Mouse (Mus musculus) heart, postnatal 0 days (tissue): Measurements from ENCODE around the gene Ccm2. TPM values are rescaled to one million over a fixed set of nuclear protein-coding genes. Genes with fewer than 3 reads are reported as not detected.

Experiments
- ATAC-seq: fragments of 200-750 bp; cut with Nextera tagmentation; 2 replicates; pipeline ENCODE4 v1.8.0; 2017; ENCODE audit warnings: low read depth, moderate number of reproducible peaks, moderate library complexity; ENCODE audit not compliant: insufficient read depth
- DNase-seq: peaks from one replicate; pipeline ENCODE4 v3.0.0-alpha.2; 2016; ENCODE audit warnings: low spot score
- H3K27ac ChIP-seq: fragments of 300-500 bp; sonication (generic); 2 replicates; pipeline ENCODE4 v1.5.1; 2014; ENCODE audit warnings: low read depth, mild to moderate bottlenecking
- H3K27me3 ChIP-seq: fragments of 300-500 bp; sonication (generic); 2 replicates; pipeline ENCODE4 v1.6.1; 2014; ENCODE audit warnings: low read length, mixed read lengths; ENCODE audit not compliant: control insufficient read depth, insufficient read depth
- H3K36me3 ChIP-seq: fragments of 300-500 bp; sonication (generic); replicated peaks from 2 replicates; pipeline ENCODE4 v1.6.1; 2014; ENCODE audit warnings: low read length, mixed read lengths; ENCODE audit not compliant: control insufficient read depth, insufficient read depth
- H3K4me1 ChIP-seq: fragments of 300-500 bp; sonication (generic); 2 replicates; pipeline ENCODE4 v1.6.1; 2014; ENCODE audit warnings: antibody characterized with exemption; ENCODE audit not compliant: control insufficient read depth, insufficient read depth
- H3K4me2 ChIP-seq: fragments of 300-500 bp; sonication (generic); 2 replicates; pipeline ENCODE4 v1.6.1; 2014; ENCODE audit warnings: low read depth, mild to moderate bottlenecking, low read length, moderate library complexity
- H3K4me3 ChIP-seq: fragments of 300-500 bp; sonication (generic); 2 replicates; pipeline ENCODE4 v1.5.1; 2014; ENCODE audit warnings: low read depth, low read length
- H3K9ac ChIP-seq: fragments of 300-500 bp; sonication (generic); replicated peaks from 2 replicates; pipeline ENCODE4 v1.6.1; 2014; ENCODE audit warnings: low read depth, low read length, mixed read lengths
- H3K9me3 ChIP-seq: fragments of 300-500 bp; sonication (generic); replicated peaks from 2 replicates; pipeline ENCODE4 v1.6.1; 2016; ENCODE audit warnings: low read length; ENCODE audit not compliant: control insufficient read depth
- CTCF ChIP-seq: IDR thresholded peaks from 2 replicates; pipeline ENCODE4 v1.5.1; 2016; ENCODE audit warnings: antibody characterized with exemption, control low read depth, low read depth
- EP300 ChIP-seq: IDR thresholded peaks from 2 replicates; pipeline ENCODE4 v1.6.1; 2016; ENCODE audit warnings: antibody characterized with exemption, low read depth
- WGBS: fragments of 180-500 bp; shearing (Covaris S2); extraction: QIAGEN DNeasy Blood & Tissue Kit; methylation state at CpG from one replicate; pipeline ENCODE4 v1.1.7; 2014; 5-methylcytosine and 5-hydroxymethylcytosine counted together
- polyA plus RNA-seq: library from polyadenylated mRNA; unstranded; fragments of >200 nt; fragmentation: Nextera tagmentation; extraction: Ambion mirVana; gene quantifications from 2 replicates; pipeline ENCODE4 v1.2.1, GENCODE M21; 2015
- total RNA-seq: library from RNA; depleted of rRNA; stranded (reverse); fragments of >200 nt; gene quantifications from 2 replicates; pipeline ENCODE4 v1.2.3, GENCODE M21; 2014; ENCODE audit warnings: low replicate concordance

Gene Ccm2
- total and polyA plus RNA-seq, 2 experiments from 2014 or later = 38.4 to 54.4 TPM

- DNase-seq (no peak), ATAC-seq (peak; percentile 64)
- Histone ChIP-seq H3K27ac (peak overlapping the region; percentile 94), H3K36me3 (peaks cover 26% of the 10 kb centered on the region), H3K4me3 (peak overlapping the region; percentile 53), H3K4me2 (peak overlapping the region; percentile 73), H3K9ac (peak overlapping the region; percentile 67), H3K9me3 (no peaks in the 10 kb centered on the region), H3K27me3 (no peaks in the 10 kb centered on the region), H3K4me1 (peaks cover 12% of the 10 kb centered on the region)
- no peak for TF ChIP-seq CTCF
- TF ChIP-seq EP300 = no peak
- WGBS = 11% methylated on average over 10 of the region's 10 CpGs
These were observed 19.2 kb upstream of the Ccm2 start for GRCm38 (mm10) chr11:6527256-6528185.

DNA sequence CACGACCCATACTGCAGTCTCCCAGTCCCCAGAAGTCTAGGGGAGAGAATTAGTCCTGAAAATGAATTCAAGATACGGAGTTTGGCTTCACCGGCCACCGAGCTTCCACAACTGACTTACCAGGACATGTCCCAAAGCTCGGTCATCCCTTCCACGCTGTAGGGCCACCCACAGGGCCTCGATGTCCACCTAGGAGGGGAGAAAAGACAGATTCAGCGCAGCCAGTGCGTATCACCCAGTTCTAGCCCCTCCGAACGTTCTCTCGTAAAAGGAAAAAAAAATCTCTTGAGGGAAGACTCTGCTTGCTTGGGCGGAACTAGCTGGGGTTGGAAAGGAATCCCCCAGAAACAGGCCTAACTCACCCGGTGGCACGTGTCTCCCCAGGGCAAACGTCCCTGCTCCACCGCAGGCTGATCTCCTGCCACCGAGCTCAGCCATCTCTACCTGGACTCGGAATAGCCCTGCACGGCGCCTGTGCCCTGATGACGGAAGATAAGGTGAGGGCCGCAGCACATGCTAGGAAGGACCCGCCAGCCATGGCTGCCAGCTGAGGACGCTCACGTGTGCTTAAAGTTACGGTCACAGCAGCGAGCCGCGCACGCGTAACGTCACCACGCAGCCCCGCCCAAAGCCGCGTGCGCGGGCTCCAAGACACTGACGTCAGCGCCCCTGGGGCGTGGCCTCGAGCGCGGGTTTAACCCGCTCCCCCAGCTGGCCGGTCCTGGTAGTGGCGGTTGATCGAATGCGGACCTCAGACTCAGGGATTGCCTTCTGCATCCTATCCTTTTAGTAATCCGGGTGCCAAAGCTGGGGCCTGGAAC is 18.3 kb upstream of the Ccm2 start:
- Histone ChIP-seq H3K27me3 (no peaks in the 10 kb centered on the region), H3K9ac (peak overlapping the region; percentile 67), H3K27ac (peak overlapping the region; percentile 94), H3K4me1 (peaks cover 12% of the 10 kb centered on the region), H3K4me2 (peak overlapping the region; percentile 73), H3K4me3 (peak overlapping the region; percentile 53), H3K9me3 (no peaks in the 10 kb centered on the region), H3K36me3 (peaks cover 26% of the 10 kb centered on the region)
- WGBS = under 1% methylated on average over 51 of the region's 51 CpGs
- TF ChIP-seq CTCF (peak; percentile 74), EP300 (no peak; the same call in none of the 2 replicates)
- ATAC-seq = peak; percentile 98
- peak; percentile 97 for DNase-seq

- no peak overlapping the region for H3K4me2 ChIP-seq
- no peak overlapping the region for H3K4me3 ChIP-seq
- 80% methylated on average over 8 of the region's 8 CpGs for WGBS
- no peak overlapping the region for H3K9ac ChIP-seq
- ATAC-seq = no peak
- TF ChIP-seq EP300 (no peak), CTCF (no peak)
- peaks cover 12% of the 10 kb centered on the region for H3K4me1 ChIP-seq
- H3K9me3 ChIP-seq = no peaks in the 10 kb centered on the region
- H3K36me3 ChIP-seq = peaks cover 15% of the 10 kb centered on the region
- no peak overlapping the region for H3K27ac ChIP-seq
- H3K27me3 ChIP-seq = no peaks in the 10 kb centered on the region
- DNase-seq = no peak
These were observed 16.7 kb upstream of the Ccm2 start for GRCm38 (mm10) chr11:6529961-6530360.

- Histone ChIP-seq H3K27me3 (no peaks in the 10 kb centered on the region), H3K36me3 (peaks cover 7% of the 10 kb centered on the region), H3K27ac (no peak overlapping the region), H3K9ac (no peak overlapping the region), H3K4me2 (no peak overlapping the region), H3K9me3 (no peaks in the 10 kb centered on the region), H3K4me1 (peaks cover 12% of the 10 kb centered on the region), H3K4me3 (no peak overlapping the region)
- TF ChIP-seq EP300 (no peak), CTCF (no peak)
- ATAC-seq = no peak
- WGBS = 76% methylated on average over 3 of the region's 3 CpGs
- no peak for DNase-seq
These were observed 15.9 kb upstream of the Ccm2 start for GRCm38 (mm10) chr11:6530746-6531145.

DNA sequence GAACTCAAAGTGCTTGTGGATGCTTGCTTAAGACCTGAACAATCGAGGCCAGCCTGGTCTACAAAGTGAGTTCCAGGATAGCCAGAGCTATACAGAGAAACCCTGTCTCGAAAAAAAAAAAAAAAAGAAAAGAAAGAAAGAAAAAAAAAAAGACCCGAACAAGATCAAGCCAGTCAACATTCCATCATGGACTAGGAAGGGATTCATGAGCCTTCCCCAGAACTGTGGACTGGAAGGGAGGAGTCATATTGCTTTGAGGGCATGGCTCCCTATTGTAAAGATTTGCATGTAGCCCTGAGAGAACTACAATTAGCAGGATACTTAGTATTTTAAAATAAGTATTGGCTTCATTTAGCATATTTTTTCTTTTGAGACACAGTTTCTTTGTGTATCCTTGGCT is 2.0 kb upstream of the Ccm2 start:
- WGBS = 70% methylated on average over 3 of the region's 3 CpGs
- H3K9ac ChIP-seq = no peak overlapping the region
- TF ChIP-seq CTCF (no peak), EP300 (no peak)
- H3K27ac ChIP-seq = no peak overlapping the region
- no peak for ATAC-seq
- no peak overlapping the region for H3K4me3 ChIP-seq
- no peaks in the 10 kb centered on the region for H3K36me3 ChIP-seq
- H3K9me3 ChIP-seq = no peaks in the 10 kb centered on the region
- no peaks in the 10 kb centered on the region for H3K27me3 ChIP-seq
- DNase-seq = no peak
- H3K4me2 ChIP-seq = no peak overlapping the region
- H3K4me1 ChIP-seq = peaks cover 6% of the 10 kb centered on the region; the same call in 1 of the 2 replicates
